Mouse (Mus musculus): ENCODE measurements around the gene Hist1h4n.
"Not testable (repeated sequence)": the region's sequence is repeated elsewhere in the genome, so short reads cannot be mapped to it uniquely, and the experiment has no call there.

- TF ChIP-seq CTCF (IDR thresholded peaks at IDR 0.05; ENCODE audit: extremely low read depth, insufficient read depth, insufficient read length, insufficient replicate concordance); POLR2A (IDR thresholded peaks at IDR 0.05; ENCODE audit: low read depth, low read length): not testable (repeated sequence)
Observed at GRCm38 (mm10) chr13:21803058-21803457, 28.9 kb downstream of the Hist1h4n start.

Measured in spleen, adult 2 months (tissue).